Mouse (Mus musculus) kidney, postnatal 0 days (tissue): Measurements from ENCODE around the gene Acp7. TPM values are rescaled to one million over a fixed set of nuclear protein-coding genes. Genes with fewer than 3 reads are reported as not detected.

Experiments used
- ATAC-seq: fragments of 200-750 bp; cut with Nextera tagmentation; replicated peaks from 2 replicates; pipeline ENCODE4 v1.8.0; 2017; ENCODE audit warnings: low read depth, moderate number of reproducible peaks, moderate TSS enrichment, moderate library complexity; ENCODE audit not compliant: low FRiP score
- DNase-seq: peaks from one replicate; pipeline ENCODE4 v3.0.0-alpha.2; 2016; ENCODE audit warnings: low spot score
- H3K27ac ChIP-seq: fragments of 300-500 bp; sonication (generic); 2 replicates; pipeline ENCODE4 v1.5.1; 2014; ENCODE audit warnings: mild to moderate bottlenecking
- H3K27me3 ChIP-seq: fragments of 300-500 bp; sonication (generic); 2 replicates; pipeline ENCODE4 v1.6.1; 2014; ENCODE audit warnings: low read length, mixed read lengths; ENCODE audit not compliant: insufficient read depth
- H3K36me3 ChIP-seq: fragments of 300-500 bp; sonication (generic); 2 replicates; pipeline ENCODE4 v1.6.1; 2014; ENCODE audit warnings: low read length, mixed read lengths; ENCODE audit not compliant: insufficient read depth
- H3K4me1 ChIP-seq: fragments of 300-500 bp; sonication (generic); replicated peaks from 2 replicates; pipeline ENCODE4 v1.6.1; 2014; ENCODE audit warnings: antibody characterized with exemption, low read length, mixed read lengths; ENCODE audit not compliant: insufficient read depth
- H3K4me2 ChIP-seq: fragments of 300-500 bp; sonication (generic); 2 replicates; pipeline ENCODE4 v1.6.1; 2014; ENCODE audit warnings: mild to moderate bottlenecking, low read length, moderate library complexity, mixed read lengths
- H3K4me3 ChIP-seq: fragments of 300-500 bp; sonication (generic); replicated peaks from 2 replicates; pipeline ENCODE4 v1.5.1; 2014; ENCODE audit warnings: low read depth, low read length
- H3K9ac ChIP-seq: fragments of 300-500 bp; sonication (generic); 2 replicates; pipeline ENCODE4 v1.6.1; 2014; ENCODE audit warnings: low read depth, low read length
- H3K9me3 ChIP-seq: fragments of 300-500 bp; sonication (generic); replicated peaks from 2 replicates; pipeline ENCODE4 v1.6.1; 2016; ENCODE audit warnings: low read length, inconsistent platforms, mixed read lengths
- CTCF ChIP-seq: IDR thresholded peaks from 2 replicates; pipeline ENCODE4 v1.5.1; 2016; ENCODE audit warnings: antibody characterized with exemption, low read depth, mild to moderate bottlenecking, moderate library complexity
- whole genome bisulfite sequencing: fragments of 180-500 bp; shearing (Covaris S2); extraction: QIAGEN DNeasy Blood & Tissue Kit; methylation state at CpG from one replicate; pipeline ENCODE4 v1.1.7; 2014; 5-methylcytosine and 5-hydroxymethylcytosine counted together
- polyA plus RNA-seq: library from polyadenylated mRNA; unstranded; fragments of >200 nt; fragmentation: Nextera tagmentation; extraction: Ambion mirVana; gene quantifications from 2 replicates; pipeline ENCODE4 v1.2.1, GENCODE M21; 2015

The Acp7 gene
- polyA plus RNA-seq, 1 experiment from 2014 or later = not detected

DNA sequence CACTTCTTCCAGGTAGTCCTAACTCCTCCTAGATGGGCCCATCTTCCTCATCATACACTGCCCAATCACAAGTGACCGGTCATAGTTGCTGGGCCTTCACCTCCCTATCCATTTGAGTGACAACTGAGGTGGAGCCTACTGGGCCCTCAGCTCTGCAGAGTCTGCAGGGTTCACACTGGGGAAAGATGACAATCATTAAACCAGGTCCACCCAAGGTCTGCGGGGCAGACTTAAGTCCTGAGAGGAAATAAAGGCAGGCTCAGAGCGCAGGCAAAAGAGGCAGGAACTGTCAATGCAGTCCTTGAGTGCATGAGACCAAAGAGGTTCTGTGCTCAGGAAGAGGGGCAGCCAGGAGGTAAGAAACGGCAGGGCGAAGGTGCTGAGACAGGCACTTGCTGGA lies 58.4 kb downstream of the Acp7 start:
- Histone ChIP-seq H3K9ac (no peak overlapping the region), H3K4me1 (peaks cover 59% of the 10 kb centered on the region), H3K36me3 (peaks cover 4% of the 10 kb centered on the region; the same call in 1 of the 2 replicates), H3K27me3 (no peaks in the 10 kb centered on the region), H3K4me3 (no peak overlapping the region), H3K27ac (peak overlapping the region; percentile 91), H3K9me3 (no peaks in the 10 kb centered on the region), H3K4me2 (no peak overlapping the region)
- ATAC-seq = 0 out of 2 replicates have a peak, but pooled peaks have one; percentile 2
- TF ChIP-seq CTCF = no peak
- WGBS = 59% methylated on average over 5 of the region's 5 CpGs
- DNase-seq = no peak

DNA sequence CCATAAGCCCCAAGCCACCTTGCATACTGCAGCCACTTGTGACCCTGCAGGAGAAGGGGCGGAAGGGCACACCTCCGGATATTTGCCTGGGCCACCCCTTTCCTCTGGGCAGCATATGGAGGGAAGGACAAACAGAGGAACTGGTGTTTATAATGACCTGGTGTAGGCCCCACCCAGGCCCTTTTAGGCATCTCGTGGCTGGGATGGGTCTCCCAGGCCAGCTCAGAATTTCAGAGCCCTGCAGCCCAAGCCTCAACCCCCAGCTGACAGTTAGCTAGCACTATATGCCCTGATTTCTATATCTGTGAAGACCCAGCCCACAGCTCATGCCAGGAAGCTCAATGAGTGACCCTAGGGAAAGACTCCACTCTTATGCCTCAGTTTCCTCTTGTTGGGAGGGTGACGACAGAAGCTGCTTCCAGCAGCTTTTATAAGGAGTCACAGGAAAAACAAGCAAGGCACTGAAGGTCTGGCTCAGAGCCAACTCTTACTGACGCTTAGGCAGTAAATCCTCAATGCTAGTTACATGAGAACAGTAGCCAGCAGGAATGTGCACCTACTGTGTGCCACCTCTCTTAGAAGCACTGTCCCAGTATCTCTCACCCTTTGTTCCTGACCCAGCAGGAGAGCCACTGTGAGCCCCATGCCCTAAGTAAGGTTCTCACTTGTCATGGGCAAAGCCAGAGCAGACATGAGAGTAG lies 60.0 kb downstream of the Acp7 start:
- H3K4me1 ChIP-seq = peaks cover 44% of the 10 kb centered on the region
- peaks cover 20% of the 10 kb centered on the region for H3K36me3 ChIP-seq
- peak; percentile 64 for DNase-seq
- peak overlapping the region; percentile 28 for H3K9ac ChIP-seq
- H3K4me3 ChIP-seq = no peak overlapping the region
- H3K4me2 ChIP-seq = 0 out of 2 replicates have a peak overlapping the region, but pooled peaks have one; percentile 3
- TF ChIP-seq CTCF = no peak
- no peaks in the 10 kb centered on the region for H3K9me3 ChIP-seq
- WGBS = 32% methylated on average over 5 of the region's 5 CpGs
- no peak for ATAC-seq
- H3K27ac ChIP-seq = peak overlapping the region; percentile 91
- H3K27me3 ChIP-seq = no peaks in the 10 kb centered on the region

- 45% methylated on average over 12 of the region's 12 CpGs for WGBS
- Histone ChIP-seq H3K27me3 (no peaks in the 10 kb centered on the region), H3K9me3 (no peaks in the 10 kb centered on the region), H3K27ac (peak overlapping the region; percentile 91), H3K4me2 (0 out of 2 replicates have a peak overlapping the region, but pooled peaks have one; percentile 3), H3K36me3 (peaks cover 27% of the 10 kb centered on the region), H3K4me3 (no peak overlapping the region), H3K4me1 (peaks cover 37% of the 10 kb centered on the region), H3K9ac (peak overlapping the region; percentile 28)
- TF ChIP-seq CTCF = peak; percentile 45
- DNase-seq (peak; percentile 46), ATAC-seq (peak; percentile 83)
Measured at GRCm38 (mm10) chr7:28570291-28570981, 60.7 kb downstream of the Acp7 start.

DNA sequence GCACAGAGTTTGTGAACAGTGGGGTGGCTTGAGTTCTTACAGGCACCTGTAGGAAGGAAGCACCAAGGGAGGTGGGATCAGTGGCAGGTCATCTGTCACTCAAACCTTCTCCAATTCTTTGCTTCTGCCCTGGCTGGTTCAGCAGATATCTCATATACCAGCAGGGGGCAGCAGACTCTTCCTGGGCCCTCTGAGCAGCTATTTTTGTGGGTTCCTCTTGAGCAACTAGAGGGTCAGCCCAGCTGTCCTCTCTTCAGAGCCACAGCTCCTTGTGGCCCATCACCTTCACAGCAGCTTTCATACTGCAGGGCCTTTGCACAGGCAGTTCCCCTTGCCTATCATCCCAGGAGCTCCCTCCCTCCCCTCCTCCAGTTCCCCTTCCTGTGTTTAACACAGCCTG lies 62.9 kb downstream of the Acp7 start:
- Histone ChIP-seq H3K4me2 (no peak overlapping the region), H3K36me3 (peaks cover 43% of the 10 kb centered on the region), H3K27me3 (no peaks in the 10 kb centered on the region), H3K9ac (no peak overlapping the region), H3K4me3 (no peak overlapping the region), H3K4me1 (peaks cover 30% of the 10 kb centered on the region), H3K27ac (peak overlapping the region; percentile 47; the same call in 1 of the 2 replicates), H3K9me3 (no peaks in the 10 kb centered on the region)
- ATAC-seq (no peak), DNase-seq (peak; percentile 79)
- peak; percentile 89 for TF ChIP-seq CTCF

DNA sequence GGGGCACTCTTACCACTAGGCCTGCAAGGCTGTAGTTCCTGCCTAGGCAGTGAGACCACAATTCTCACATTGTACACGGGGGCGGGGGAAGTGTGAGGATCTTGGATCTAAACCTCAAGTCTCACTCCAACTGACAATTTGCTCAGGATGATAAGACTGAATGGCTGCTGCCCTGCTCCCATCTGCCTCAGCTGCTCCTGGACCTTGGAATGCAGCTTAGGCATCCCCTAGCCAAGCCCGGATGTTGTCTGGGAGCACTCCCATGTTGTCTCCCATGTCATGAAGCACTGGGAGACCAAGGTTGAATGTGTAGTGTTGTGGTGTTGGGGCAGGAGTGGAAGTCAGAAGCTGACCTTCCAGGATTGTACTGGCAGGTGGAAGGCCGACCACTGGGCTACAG lies 63.6 kb downstream of the Acp7 start:
- Histone ChIP-seq H3K27ac (no peak overlapping the region), H3K36me3 (peaks cover 45% of the 10 kb centered on the region), H3K4me3 (no peak overlapping the region), H3K9me3 (no peaks in the 10 kb centered on the region), H3K9ac (no peak overlapping the region), H3K4me1 (peaks cover 23% of the 10 kb centered on the region), H3K4me2 (no peak overlapping the region), H3K27me3 (no peaks in the 10 kb centered on the region)
- 95% methylated on average over 4 of the region's 4 CpGs for WGBS
- TF ChIP-seq CTCF = no peak
- ATAC-seq (no peak), DNase-seq (no peak)

GRCm38 (mm10) chr7:28565407-28565806 lies 65.7 kb downstream of the Acp7 start:
- no peaks in the 10 kb centered on the region for H3K27me3 ChIP-seq
- 75% methylated on average over 5 of the region's 5 CpGs for WGBS
- H3K4me3 ChIP-seq = no peak overlapping the region
- H3K36me3 ChIP-seq = peaks cover 60% of the 10 kb centered on the region
- H3K4me1 ChIP-seq = peaks cover 2% of the 10 kb centered on the region
- DNase-seq = no peak
- H3K27ac ChIP-seq = no peak overlapping the region
- no peak overlapping the region for H3K4me2 ChIP-seq
- TF ChIP-seq CTCF = no peak
- no peak overlapping the region for H3K9ac ChIP-seq
- ATAC-seq = no peak
- H3K9me3 ChIP-seq = no peaks in the 10 kb centered on the region
